Mouse (Mus musculus) MEL-GATA-1-ER (cell line): ENCODE data around the gene Cenpx.
A peak's percentile ranks its signal among the peaks of the same experiment; 100 is the strongest.
"Not testable (repeated sequence)": the region's sequence is repeated elsewhere in the genome, so short reads cannot be mapped to it uniquely, and the experiment has no call there.

Experiments used
- DNase-seq: peaks from one replicate; pipeline ENCODE4 v3.0.0-alpha.2; 2012; ENCODE audit warnings: low read depth; ENCODE audit errors: extremely low read depth

Gene Cenpx

DNA sequence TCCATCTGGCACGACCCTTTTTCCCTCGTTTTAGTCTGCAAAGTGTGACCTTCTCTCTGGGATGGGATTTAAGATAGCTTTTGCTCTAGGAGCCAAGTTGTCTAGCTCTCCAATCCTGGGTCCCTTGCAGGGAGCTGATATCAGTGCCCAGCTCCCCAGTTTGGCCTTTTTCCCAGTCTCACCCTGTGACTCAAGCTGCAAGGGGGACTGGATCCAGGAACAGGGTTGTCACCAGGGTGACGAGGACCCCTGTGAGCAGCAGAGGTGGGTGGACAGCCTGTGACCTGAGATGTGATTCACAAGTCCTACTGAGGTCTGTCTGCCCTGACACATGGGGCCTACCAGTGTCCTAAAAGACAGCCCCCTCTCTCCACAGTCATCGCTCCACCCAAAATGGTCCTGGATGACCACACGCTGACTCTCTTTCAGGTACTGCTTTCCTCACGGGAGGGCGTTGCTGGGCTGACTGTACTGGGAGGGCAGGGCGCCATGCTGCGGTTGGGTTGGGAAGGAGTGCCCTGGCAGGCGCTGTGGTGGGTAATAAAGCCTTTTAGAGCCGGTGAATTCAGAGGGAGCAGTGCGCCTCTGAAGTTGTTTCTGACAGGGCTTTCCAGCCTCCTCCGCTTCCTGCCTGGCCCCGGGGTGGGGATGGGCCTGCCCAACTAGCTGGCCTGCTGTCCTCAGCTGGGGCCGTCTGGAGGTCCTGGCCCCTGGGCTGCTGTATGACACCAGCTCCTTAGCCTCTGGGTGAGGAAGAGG lies 9.7 kb downstream of the Cenpx start:
- DNase-seq, result no peak

DNA sequence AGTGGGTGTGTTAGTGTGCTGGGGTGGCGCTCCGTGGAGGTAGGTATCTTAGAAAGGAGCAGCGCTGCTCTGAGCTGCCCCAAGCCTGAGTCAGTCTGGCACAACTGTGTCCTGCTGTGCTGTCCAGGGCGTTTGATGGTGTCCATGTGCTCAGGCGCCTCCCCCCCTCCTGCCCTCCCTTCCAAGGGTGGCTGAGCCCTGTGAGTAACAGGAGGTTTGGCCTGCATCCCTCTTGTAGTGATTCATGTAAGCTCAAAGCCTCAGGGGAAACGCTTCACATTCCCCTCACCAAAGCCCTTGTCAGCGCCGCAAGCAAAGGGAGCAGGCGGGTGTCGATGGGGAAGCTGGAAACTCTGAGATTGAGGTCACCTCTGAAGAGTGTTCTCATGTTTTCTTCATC lies 15.8 kb downstream of the Cenpx start:
- no peak for DNase-seq

DNA sequence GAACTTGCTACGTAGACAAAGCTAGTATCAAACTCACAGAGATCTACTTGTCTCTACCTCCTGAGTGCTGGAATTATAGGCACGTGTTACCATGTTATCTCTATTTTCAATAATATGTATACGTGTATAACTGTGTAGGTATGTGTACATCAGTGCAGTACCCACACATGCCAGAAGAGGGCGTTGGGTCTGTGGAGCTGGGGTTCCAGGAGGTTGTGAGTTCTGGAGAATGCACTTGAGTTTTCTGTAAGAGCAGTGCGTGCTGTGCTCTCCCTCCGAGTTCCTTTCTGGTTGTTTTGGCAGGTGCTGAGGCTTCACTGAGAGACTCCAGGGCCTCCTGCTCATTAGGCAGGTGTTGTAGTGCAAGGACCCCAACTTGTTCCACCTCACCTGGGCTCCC lies 17.0 kb downstream of the Cenpx start:
- DNase-seq, result no peak

- DNase-seq, result no peak
These were observed 17.9 kb downstream of the Cenpx start for GRCm38 (mm10) chr11:120695641-120696040.

DNA sequence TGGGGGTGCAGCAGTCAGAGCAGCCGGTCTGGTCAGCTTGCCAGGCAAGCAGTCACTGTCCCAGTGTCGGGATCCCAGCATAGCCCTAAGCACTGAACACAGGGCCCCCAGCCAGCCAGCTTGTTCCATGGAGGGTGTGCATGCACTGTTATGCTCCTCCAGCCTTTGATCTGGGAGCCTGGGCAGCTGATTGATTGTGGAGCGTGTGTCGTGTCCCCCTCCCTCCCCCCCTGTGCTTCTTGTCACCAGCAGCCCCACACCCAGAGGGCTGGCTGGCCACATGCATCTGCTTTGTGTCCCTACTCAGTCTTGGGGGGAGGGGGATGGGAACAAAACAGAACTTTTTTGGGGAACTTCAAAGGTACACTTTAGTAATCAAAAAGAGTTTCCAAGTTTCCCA lies 18.4 kb downstream of the Cenpx start:
- no peak for DNase-seq

DNA sequence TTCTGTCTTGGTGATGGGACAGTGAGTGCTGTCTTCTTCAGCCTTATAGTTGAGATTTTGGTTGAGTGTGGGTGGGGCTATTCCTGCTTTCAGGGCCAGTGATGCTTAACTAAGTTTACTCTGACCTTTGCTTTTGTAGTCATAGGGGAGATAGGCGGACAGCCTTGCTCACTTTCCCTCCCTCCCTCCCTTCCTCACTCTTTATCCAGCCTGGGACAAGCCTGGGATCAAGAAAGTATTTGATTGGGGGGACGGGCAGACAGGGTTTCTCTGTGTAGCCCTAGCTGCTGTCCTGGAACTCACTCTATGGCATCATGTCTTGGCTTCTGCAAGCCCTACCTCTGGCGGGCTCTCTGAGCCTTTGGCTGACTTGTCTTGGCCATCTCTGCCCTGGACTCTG lies 20.1 kb downstream of the Cenpx start:
- DNase-seq, result no peak

DNA sequence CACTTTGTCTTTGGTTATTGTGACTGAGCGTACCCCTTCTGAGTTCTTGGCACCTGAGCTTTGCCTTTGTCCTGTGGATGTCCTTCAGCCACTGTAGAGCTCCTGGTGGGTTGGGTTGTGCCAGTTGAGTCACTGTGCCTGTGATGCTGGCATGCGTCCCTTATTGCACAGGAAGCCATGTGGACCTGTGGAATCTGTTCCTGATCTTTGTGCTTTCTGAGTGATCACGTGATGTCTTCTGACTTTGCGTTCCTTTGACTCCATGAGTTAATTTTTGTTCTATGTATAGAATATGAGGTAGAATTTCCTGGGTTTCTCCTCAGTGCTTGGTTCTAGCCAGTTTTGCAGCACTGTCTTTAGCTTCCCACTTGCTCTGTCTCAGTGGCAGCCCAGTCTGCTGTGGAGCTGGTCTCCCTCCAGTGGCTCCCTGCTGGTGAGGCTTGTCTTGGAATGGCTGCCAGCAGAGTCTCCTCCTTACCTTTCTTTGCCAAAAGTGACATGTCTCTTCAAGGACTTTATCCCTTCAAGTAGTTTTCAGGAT lies 21.0 kb downstream of the Cenpx start:
- no peak for DNase-seq

- DNase-seq, result no peak
These were observed 24.2 kb downstream of the Cenpx start for GRCm38 (mm10) chr11:120689365-120689764.

DNA sequence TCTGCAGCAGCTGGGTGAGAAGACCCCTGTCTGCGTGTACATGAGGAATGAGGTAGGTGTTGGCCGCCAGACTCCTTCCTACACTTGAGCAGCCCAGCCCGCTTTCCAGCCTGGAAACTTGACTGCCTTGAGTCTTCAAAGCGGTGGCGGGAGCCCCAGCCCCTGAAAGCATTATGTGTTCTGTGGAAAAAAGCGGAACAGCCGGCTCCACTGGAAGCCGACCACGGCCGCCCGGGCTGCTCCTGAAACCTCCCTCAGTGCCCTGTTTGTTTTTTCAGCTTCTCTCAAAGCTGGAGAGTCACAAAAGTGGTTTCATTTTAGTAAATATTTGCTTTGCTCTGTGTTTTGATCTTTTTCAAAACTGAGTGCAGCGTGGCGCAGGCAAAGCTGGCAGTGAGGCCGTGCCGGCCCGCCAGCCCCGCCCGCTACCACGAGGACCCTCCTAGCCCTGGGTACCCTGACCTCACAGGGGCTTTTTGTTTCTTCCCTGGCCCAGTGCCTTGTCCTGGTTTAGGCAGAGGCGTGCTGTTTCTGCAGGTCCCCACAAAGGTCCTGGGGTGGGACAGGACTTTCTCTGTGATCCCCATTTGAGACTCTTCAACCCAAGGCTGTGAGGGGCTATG lies 26.8 kb downstream of the Cenpx start:
- no peak for DNase-seq

- no peak for DNase-seq
These were observed 28.9 kb downstream of the Cenpx start for GRCm38 (mm10) chr11:120684660-120685059.

DNA sequence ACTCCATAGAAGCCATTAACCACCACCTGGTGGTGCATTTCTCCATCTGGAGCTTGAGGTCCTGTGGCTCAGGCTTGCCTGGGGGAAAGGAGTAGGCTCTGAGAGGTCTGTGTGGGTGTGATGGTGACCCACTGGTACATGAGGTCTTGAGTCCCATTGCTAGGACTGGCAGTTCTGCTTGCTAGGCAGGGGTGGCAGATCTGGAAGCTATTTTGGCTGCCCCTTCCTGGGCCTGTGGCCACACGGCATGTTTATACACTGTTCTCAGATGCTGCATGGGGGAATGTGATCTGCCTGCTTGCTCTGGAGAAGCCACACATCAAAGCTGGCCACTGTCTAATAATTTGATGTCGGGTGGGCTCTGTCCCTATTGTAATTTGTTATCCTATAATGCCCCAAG lies 29.5 kb downstream of the Cenpx start:
- no peak for DNase-seq

DNA sequence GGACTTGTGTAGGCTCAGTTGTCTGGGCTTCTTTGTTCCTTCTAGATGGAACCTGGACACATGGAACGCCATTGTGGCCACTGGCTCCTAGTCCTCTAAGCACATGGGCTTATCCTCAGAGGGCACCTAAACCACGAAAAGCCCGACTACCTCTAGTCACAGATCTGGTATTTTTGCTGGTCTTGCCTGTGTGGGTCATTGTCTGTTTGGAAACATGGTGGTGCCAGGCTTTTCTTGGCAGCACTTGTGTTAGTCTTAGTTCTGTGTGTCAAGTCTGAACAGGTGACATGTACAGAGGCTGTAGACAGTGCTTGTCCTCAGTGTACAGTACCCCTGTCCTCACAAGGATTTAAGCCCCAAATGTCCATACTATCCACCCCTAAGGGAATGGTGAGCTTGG lies 30.0 kb downstream of the Cenpx start:
- DNase-seq, result no peak

- DNase-seq, result no peak
These were observed 30.9 kb downstream of the Cenpx start for GRCm38 (mm10) chr11:120682683-120683082.

GRCm38 (mm10) chr11:120679909-120680308 lies 33.6 kb downstream of the Cenpx start:
- no peak for DNase-seq

GRCm38 (mm10) chr11:120676951-120677350 lies 36.6 kb downstream of the Cenpx start:
- DNase-seq, result no peak

DNA sequence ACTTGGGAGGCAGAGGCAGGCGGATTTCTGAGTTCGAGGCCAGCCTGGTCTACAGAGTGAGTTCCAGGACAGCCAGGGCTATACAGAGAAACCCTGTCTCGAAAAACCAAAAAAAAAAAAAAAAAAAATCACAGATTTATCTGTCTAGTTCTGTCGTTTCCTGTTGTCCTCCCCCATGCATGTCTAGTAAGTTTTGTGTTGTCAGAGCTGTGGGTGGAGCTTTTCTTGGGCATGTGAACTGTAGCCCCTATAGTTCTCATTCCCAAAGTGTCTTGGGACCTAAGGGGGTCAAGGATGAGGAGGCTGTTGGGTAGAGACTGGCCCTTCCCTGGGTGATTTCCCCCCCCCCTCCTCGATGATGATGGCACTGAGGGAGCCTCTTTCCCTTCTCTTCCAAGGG lies 37.7 kb downstream of the Cenpx start:
- DNase-seq, result not testable (repeated sequence)

- no peak for DNase-seq
These were observed 39.9 kb downstream of the Cenpx start for GRCm38 (mm10) chr11:120673594-120674122.

DNA sequence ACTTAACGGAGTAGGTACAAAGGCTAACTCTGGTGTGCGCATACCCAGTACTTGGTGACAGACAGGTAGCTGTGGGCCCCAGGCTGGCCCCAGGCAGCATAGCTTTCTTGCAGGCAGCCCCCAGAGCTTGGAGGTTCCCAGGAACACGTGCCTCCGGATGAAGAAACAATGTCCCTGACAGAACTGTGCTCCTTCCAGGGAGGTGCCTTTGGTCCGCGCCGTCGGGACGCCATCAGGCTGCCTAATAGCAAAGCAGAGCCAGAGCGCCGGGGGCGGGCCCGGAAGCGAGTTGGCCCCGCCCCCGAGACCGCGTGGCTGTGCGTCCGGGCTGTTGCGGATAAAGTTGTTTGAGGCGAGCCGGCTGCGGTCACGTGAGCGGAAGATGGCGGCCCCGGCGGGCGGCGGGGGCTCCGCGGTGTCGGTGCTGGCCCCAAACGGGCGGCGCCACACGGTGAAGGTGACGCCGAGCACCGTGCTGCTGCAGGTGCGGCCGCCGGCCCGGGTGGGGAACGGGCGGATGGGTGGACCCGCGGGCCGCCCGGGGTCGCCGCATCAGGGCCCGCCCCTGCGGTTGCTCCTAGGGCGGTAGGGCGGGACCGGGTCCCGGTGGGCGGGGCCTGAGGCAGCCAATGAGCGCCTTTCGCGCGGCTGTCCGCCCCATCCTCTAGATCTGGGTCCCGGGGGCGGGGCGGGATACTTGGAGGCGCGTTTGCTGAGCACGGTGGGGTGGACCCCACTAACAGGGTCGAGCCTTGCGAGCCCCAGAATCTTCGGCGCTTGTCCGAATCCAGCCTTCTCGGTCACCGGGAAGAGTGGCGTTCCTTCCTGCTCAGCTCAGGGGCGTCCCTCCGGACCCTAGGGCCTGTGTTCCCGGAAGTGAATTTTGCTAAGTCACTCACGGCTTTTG lies 40.6 kb downstream of the Cenpx start, which contains the start of gene Aspscr1:
Gene Aspscr1, plus strand, starts transcription at position 287 of the 907 bp plus-strand sequence.
- DNase-seq, result peak; percentile 81

DNA sequence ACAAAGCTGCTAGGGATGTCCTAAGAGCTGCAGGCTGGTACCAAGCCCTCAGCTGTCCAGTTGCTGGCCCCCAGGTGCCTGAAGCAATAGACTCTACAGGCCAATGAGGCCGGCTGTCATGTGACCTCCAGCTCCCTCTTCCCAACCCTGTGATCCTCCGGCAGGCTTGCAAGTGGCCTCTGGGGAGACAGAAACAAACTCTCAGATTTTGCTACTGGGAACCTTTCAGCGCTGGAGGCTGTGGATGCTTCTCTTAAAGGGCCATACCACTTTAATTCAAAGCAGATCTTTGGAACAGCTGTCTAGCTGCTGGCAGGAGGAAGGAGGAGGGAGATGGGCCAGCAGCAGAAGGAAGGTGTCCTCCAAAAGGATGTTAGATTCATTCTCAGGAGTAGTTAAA lies 46.9 kb downstream of the Cenpx start:
- DNase-seq, result no peak

DNA sequence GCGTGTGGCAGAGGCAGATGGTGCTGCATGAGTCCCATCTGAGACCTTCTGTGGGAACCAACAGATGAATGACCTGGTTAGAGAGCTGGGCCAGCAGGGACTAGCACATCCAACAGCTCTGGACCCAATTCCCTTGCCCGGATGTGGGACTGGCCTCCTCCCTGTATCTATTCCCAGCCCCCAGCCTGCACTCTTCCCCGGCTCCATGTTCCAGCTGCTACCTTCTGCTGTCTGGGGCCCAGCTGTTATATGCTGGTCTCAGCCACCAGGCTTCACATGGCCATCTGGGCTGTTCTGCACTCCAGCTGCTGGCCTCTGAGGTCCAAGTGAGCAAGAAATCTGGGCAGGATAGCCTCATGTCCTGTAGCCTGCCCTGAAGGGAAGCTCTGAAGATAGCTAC lies 48.1 kb downstream of the Cenpx start:
- DNase-seq, result no peak

- DNase-seq, result no peak
These were observed 49.8 kb downstream of the Cenpx start for GRCm38 (mm10) chr11:120663714-120664113.
